Mouse (Mus musculus): ENCODE measurements around the gene Scaf4. TPM values are rescaled to one million over a fixed set of nuclear protein-coding genes. Genes with fewer than 3 reads are reported as not detected.
A peak's percentile ranks its signal among the peaks of the same experiment; 100 is the strongest.

Scaf4 gene
- total RNA-seq (2012; rRNA removed) = 36.0 and 57.7 TPM in 2 replicates

- TF ChIP-seq ZC3H11A (IDR thresholded peaks at IDR 0.05; ENCODE audit: borderline replicate concordance, low read depth, low read length) (no peak), MAFK (IDR thresholded peaks at IDR 0.05; ENCODE audit: insufficient read depth, low read depth, low read length) (no peak), CHD2 (IDR thresholded peaks at IDR 0.05; ENCODE audit: low read depth, low read length) (0 out of 2 replicates have a peak, but pooled peaks have one; percentile 21), HCFC1 (IDR thresholded peaks at IDR 0.05; ENCODE audit: borderline replicate concordance, insufficient read depth, low read length) (peak; percentile 14; the same call in 1 of the 2 replicates), ZNF384 (IDR thresholded peaks at IDR 0.05; ENCODE audit: low read depth, low read length) (no peak)
- Histone ChIP-seq H3K36me3 (ENCODE audit: control insufficient read depth, insufficient read depth, low read length, poor library complexity, severe bottlenecking) (peaks cover 5% of the 10 kb centered on the region; the same call in 1 of the 2 replicates), H3K4me3 (ENCODE audit: insufficient read depth in 1 of 2, low read depth in 1 of 2, low read length in 2 of 2, poor library complexity in 1 of 2, severe bottlenecking in 1 of 2) (peak within 1 kb of the TSS; percentile 72 to 96), H3K4me1 (ENCODE audit: control insufficient read depth in 2 of 2, insufficient read depth in 2 of 2, low read length in 2 of 2, poor library complexity in 1 of 2) (peaks cover 9 to 12% of the 10 kb centered on the region in 2 experiments), H3K9ac (ENCODE audit: insufficient read depth, low read depth, low read length, poor library complexity, severe bottlenecking) (peak within 1 kb of the TSS; percentile 96), H3K27ac (ENCODE audit: insufficient read depth, low read depth, low read length, poor library complexity, severe bottlenecking) (peak within 1 kb of the TSS; percentile 76), H3K9me3 (ENCODE audit: control insufficient read depth, insufficient read depth, low read depth, low read length) (no peaks in the 10 kb centered on the region)
- peak; percentile 80 for DNase-seq (ENCODE audit: low read depth, low spot score)
- in situ Hi-C loops (cut with MboI; ENCODE audit: low sequenced_read_pairs in 2 of 2, unreplicated experiment in 2 of 2) = no loop called here
Observed at GRCm38 (mm10) chr16:90283905-90284891, at the start of gene Scaf4. Scaf4 (minus strand) TSS chr16:90284503.

DNA sequence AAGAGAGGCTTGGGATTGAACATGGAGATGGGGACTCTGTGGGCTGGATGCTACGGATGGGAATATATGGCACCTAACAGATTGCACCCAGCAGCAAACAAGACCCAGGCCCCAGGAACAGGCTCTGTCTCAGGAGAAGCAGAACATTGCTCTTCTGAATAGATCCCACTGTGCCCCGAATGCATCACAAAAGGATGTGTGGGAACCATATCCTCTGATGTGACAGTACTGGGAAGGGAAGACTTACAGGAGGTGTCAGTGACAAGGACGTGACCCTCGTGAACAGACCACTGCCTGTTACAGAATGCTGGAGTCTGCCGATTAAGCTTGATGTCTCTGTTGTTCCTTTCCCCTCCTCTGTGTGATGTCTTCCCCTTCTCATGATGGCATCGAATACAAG is 48.2 kb upstream of the Scaf4 start:
- Histone ChIP-seq H3K36me3 (ENCODE audit: control insufficient read depth, insufficient read depth, low read length, poor library complexity, severe bottlenecking) (no peaks in the 10 kb centered on the region), H3K4me1 (ENCODE audit: control insufficient read depth in 2 of 2, insufficient read depth in 2 of 2, low read length in 2 of 2, poor library complexity in 1 of 2) (peaks cover 0 to 1% of the 10 kb centered on the region in 2 experiments; a peak in 1 of 4 replicates), H3K9ac (ENCODE audit: insufficient read depth, low read depth, low read length, poor library complexity, severe bottlenecking) (no peak overlapping the region), H3K27ac (ENCODE audit: insufficient read depth, low read depth, low read length, poor library complexity, severe bottlenecking) (no peak overlapping the region), H3K4me3 (ENCODE audit: insufficient read depth in 1 of 2, low read depth in 1 of 2, low read length in 2 of 2, poor library complexity in 1 of 2, severe bottlenecking in 1 of 2) (no peak overlapping the region), H3K9me3 (ENCODE audit: control insufficient read depth, insufficient read depth, low read depth, low read length) (no peaks in the 10 kb centered on the region)
- TF ChIP-seq CHD2 (IDR thresholded peaks at IDR 0.05; ENCODE audit: low read depth, low read length) (no peak), ZC3H11A (IDR thresholded peaks at IDR 0.05; ENCODE audit: borderline replicate concordance, low read depth, low read length) (no peak), HCFC1 (IDR thresholded peaks at IDR 0.05; ENCODE audit: borderline replicate concordance, insufficient read depth, low read length) (no peak), MAFK (IDR thresholded peaks at IDR 0.05; ENCODE audit: insufficient read depth, low read depth, low read length) (no peak), ZNF384 (IDR thresholded peaks at IDR 0.05; ENCODE audit: low read depth, low read length) (no peak)
- in situ Hi-C loops (cut with MboI; ENCODE audit: low sequenced_read_pairs in 2 of 2, unreplicated experiment in 2 of 2) = loop anchor here in 1 of 2 experiments (5.0 kb wide), 1 partner anchor 35 kb away; no protein-coding TSS in a partner anchor
- DNase-seq (ENCODE audit: low read depth, low spot score) = no peak

- in situ Hi-C loops (cut with MboI; ENCODE audit: low sequenced_read_pairs in 2 of 2, unreplicated experiment in 2 of 2) = loop anchor here in 1 of 2 experiments (5.0 kb wide), 1 partner anchor 36 kb away; no protein-coding TSS in a partner anchor
- Histone ChIP-seq H3K27ac (ENCODE audit: insufficient read depth, low read depth, low read length, poor library complexity, severe bottlenecking) (no peak overlapping the region), H3K36me3 (ENCODE audit: control insufficient read depth, insufficient read depth, low read length, poor library complexity, severe bottlenecking) (no peaks in the 10 kb centered on the region), H3K4me3 (ENCODE audit: insufficient read depth in 1 of 2, low read depth in 1 of 2, low read length in 2 of 2, poor library complexity in 1 of 2, severe bottlenecking in 1 of 2) (no peak overlapping the region), H3K9me3 (ENCODE audit: control insufficient read depth, insufficient read depth, low read depth, low read length) (no peaks in the 10 kb centered on the region), H3K9ac (ENCODE audit: insufficient read depth, low read depth, low read length, poor library complexity, severe bottlenecking) (no peak overlapping the region), H3K4me1 (ENCODE audit: control insufficient read depth in 2 of 2, insufficient read depth in 2 of 2, low read length in 2 of 2, poor library complexity in 1 of 2) (peaks cover 0 to 1% of the 10 kb centered on the region in 2 experiments; a peak in 1 of 4 replicates)
- DNase-seq (ENCODE audit: low read depth, low spot score) = no peak
- no peak for TF ChIP-seq HCFC1 (IDR thresholded peaks at IDR 0.05; ENCODE audit: borderline replicate concordance, insufficient read depth, low read length)
- no peak for TF ChIP-seq CHD2 (IDR thresholded peaks at IDR 0.05; ENCODE audit: low read depth, low read length)
- no peak for TF ChIP-seq ZNF384 (IDR thresholded peaks at IDR 0.05; ENCODE audit: low read depth, low read length)
- TF ChIP-seq ZC3H11A (IDR thresholded peaks at IDR 0.05; ENCODE audit: borderline replicate concordance, low read depth, low read length) = no peak
- no peak for TF ChIP-seq MAFK (IDR thresholded peaks at IDR 0.05; ENCODE audit: insufficient read depth, low read depth, low read length)
Observed at GRCm38 (mm10) chr16:90330979-90331378, 46.7 kb upstream of the Scaf4 start.

GRCm38 (mm10) chr16:90329511-90329910 is 45.2 kb upstream of the Scaf4 start:
- in situ Hi-C loops (cut with MboI; ENCODE audit: low sequenced_read_pairs in 2 of 2, unreplicated experiment in 2 of 2) = no loop called here
- H3K4me1 ChIP-seq (ENCODE audit: control insufficient read depth in 2 of 2, insufficient read depth in 2 of 2, low read length in 2 of 2, poor library complexity in 1 of 2) = no peaks in the 10 kb centered on the region
- H3K36me3 ChIP-seq (ENCODE audit: control insufficient read depth, insufficient read depth, low read length, poor library complexity, severe bottlenecking) = no peaks in the 10 kb centered on the region
- no peaks in the 10 kb centered on the region for H3K9me3 ChIP-seq (ENCODE audit: control insufficient read depth, insufficient read depth, low read depth, low read length)
- TF ChIP-seq HCFC1 (IDR thresholded peaks at IDR 0.05; ENCODE audit: borderline replicate concordance, insufficient read depth, low read length) = no peak
- TF ChIP-seq ZNF384 (IDR thresholded peaks at IDR 0.05; ENCODE audit: low read depth, low read length) = no peak
- no peak for TF ChIP-seq ZC3H11A (IDR thresholded peaks at IDR 0.05; ENCODE audit: borderline replicate concordance, low read depth, low read length)
- TF ChIP-seq CHD2 (IDR thresholded peaks at IDR 0.05; ENCODE audit: low read depth, low read length) = no peak
- no peak for TF ChIP-seq MAFK (IDR thresholded peaks at IDR 0.05; ENCODE audit: insufficient read depth, low read depth, low read length)
- no peak overlapping the region for H3K9ac ChIP-seq (ENCODE audit: insufficient read depth, low read depth, low read length, poor library complexity, severe bottlenecking)
- H3K4me3 ChIP-seq (ENCODE audit: insufficient read depth in 1 of 2, low read depth in 1 of 2, low read length in 2 of 2, poor library complexity in 1 of 2, severe bottlenecking in 1 of 2) = no peak overlapping the region
- no peak overlapping the region for H3K27ac ChIP-seq (ENCODE audit: insufficient read depth, low read depth, low read length, poor library complexity, severe bottlenecking)
- no peak for DNase-seq (ENCODE audit: low read depth, low spot score)

Measured in ES-E14 (cell line).